Mouse (Mus musculus) retina, embryonic 14.5 days (tissue): ENCODE results near the gene Rasgrp1.

Experiments used
- DNase-seq: peaks from one replicate; pipeline ENCODE4 v3.0.0-alpha.2; 2015; ENCODE audit warnings: low spot score

Gene Rasgrp1

GRCm38 (mm10) chr2:117249255-117250000 is 93.4 kb downstream of the Rasgrp1 start, which contains the start of gene Fam98b:
Gene Fam98b (plus strand): TSS chr2:117249739.
- peak; percentile 94 for DNase-seq

DNA sequence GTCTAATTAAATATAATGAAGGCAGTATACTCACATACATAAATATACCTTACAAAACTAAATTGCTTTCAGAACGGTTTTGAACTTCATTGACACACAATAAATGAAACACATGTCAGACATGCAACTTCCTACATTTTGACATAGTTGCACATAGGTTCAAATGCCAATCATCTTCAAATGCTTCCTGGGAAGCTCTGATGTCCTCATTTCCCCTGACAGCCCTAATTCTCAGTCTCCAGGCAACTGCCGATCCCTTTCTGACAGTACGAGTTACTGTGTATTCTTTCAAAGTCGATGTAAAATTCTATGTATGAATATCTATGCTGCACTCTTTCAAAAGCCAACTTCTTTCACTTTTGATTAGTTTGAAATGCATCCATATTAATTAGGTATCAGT is 100.8 kb downstream of the Rasgrp1 start:
- no peak for DNase-seq

DNA sequence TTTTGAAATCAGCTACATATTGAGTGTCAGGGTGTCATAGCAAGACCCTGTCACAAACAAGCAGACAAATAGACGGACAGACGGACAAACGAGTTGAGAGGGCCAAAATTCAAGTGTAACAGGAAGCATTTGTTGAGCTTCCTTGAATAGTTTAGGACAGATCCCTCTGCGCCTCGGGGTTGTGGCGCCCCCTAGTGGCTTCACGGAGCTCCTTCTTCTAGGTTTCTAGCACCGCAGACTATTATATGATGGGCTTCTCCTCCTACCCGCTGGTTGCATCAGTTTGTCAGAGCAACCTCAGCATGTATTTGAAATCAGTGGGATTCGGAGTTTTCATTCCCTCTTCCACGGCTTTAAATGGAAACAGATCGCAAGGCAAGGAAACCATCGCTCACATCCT is 111.5 kb downstream of the Rasgrp1 start:
- DNase-seq = peak; percentile 87

- no peak for DNase-seq
Measured at GRCm38 (mm10) chr2:117230261-117230660, 112.5 kb downstream of the Rasgrp1 start.
